Mouse (Mus musculus): ENCODE measurements around the gene Ptgdr2.

The Ptgdr2 gene

DNA sequence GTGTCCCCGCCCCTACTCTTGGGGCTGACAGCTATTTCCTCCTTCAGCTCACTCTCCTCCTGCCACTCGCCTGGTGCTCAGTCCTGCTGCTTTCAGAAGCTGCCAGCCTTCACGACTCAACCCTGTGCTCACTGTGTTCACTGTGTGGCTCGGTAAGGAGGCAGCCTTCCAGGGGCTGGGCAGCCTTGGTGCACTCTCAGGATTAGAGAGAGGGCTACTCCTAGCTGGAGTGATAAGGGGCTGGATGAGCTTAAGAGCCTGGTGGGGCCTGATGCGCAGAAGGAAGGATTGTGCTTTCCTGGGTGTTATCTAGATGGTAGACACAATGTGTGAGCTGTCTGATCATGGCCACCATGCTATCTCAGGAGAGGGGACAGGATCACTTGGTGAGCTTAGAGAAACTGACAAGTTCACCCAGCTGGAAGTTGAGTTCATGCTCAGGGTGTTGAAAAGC is at the start of gene Ptgdr2:
Ptgdr2 (plus strand) TSS at position 51 of the 454 bp plus-strand sequence.
- CTCF ChIA-PET: interaction anchor here (0.6 to 3.4 kb wide), 26 partner anchors 9 to 396 kb away, joined by 3 to 24 read pairs (median 4); partner anchors contain the start of genes Ccdc86 (in 1 of the 4) and Zp1 (in 1 of the 4)
- POLR2A ChIA-PET: interaction anchor here in 3 of 4 experiments (0.5 to 5.0 kb wide), 24 partner anchors 10 to 331 kb away, joined by 3 to 29 read pairs (median 3); partner anchors contain the start of genes Ccdc86 (in 2 of the 3), Prpf19 (in 1 of the 3) and Zp1 (in 1 of the 3)

DNA sequence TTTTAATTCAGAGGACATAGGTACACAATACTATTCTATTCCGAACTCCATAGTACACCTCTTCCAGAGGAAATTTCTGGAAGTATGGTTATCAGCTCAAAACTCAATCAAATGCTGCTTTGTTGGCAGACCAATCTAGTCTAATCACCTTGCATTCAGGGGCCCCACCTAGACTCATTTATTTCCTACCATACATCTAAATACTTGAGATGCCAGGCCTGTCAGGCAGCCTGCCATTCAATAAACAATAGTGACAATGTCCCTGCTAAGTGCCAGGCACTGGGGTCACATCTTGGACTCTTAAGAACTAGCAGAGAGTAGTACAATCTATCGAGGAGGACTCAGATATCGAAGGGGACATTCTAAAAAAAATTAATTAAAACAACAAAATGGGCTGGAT is 44.8 kb upstream of the Ptgdr2 start:
- CTCF ChIA-PET: interaction anchor here in 1 of 4 experiments (1.0 kb wide), 1 partner anchor 45 kb away, joined by 4 read pairs; the partner anchor contains the start of gene Ptgdr2
- POLR2A ChIA-PET: interaction anchor here in 1 of 4 experiments (0.6 kb wide), 1 partner anchor 10 kb away, joined by 3 read pairs; no protein-coding TSS in a partner anchor

DNA sequence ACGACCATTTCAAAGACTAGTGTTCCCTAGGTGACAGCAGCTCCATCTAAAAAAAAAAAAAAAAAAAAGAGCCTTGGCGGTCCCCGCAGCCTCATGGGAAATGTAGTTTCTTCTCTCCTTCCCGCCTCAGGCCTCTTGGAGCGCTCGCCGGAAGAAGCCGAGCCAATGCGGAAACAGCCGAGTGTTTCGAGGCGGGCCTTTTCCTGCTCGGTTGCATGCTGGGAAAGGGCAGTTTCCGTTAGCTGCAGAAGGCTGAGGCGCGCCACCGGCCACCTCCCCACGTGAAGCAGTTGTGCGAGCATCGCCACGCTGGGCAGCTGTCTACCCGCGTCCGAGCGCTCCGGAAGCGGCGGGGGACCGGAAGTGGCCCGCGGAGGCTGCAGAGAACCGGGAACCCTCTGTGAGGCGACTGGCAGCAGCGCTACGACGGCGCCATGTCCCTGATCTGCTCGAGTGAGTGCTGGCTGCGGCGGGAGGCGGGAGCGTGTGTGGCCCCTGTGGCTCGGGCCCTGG is 41.9 kb upstream of the Ptgdr2 start, which contains the start of gene Prpf19:
Prpf19 (plus strand) TSS at position 216 of the 513 bp plus-strand sequence.
- CTCF ChIA-PET: interaction anchor here (0.6 to 2.1 kb wide), 23 partner anchors 10 to 1903 kb away, joined by 3 to 14 read pairs (median 4); partner anchors contain the start of genes Ccdc86 (in 1 of the 4), Fads1 (in 1 of the 4) and Pga5 (in 1 of the 4)
- POLR2A ChIA-PET: interaction anchor here (0.5 to 4.2 kb wide), 77 partner anchors 9 to 1593 kb away, joined by 3 to 49 read pairs (median 4); partner anchors contain the start of genes Ccdc86 (in 2 of the 4), Ms4a10 (in 2 of the 4), Ptgdr2 (in 2 of the 4) and Sdhaf2 (in 2 of the 4)

DNA sequence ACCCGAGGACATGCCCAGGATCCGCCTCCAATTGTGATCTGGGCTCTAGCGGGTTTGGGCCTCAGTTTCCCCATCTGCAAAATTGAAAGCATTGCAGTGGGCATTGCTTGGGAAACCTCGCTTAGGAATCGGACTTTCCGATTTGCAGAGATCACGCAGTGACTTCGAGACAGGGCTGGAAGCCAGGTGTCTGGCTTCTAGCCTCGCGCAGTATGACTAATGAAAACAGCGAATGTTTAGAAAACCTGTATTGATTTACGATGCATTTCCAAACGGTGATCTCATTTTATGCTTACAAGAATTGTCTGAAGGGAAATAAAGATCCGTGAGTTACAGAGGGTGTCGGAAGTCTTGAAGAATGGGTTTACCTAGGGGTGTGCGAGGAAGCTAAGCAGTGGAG is 41.3 kb upstream of the Ptgdr2 start:
- CTCF ChIA-PET: interaction anchor here in 3 of 4 experiments (0.7 to 2.1 kb wide), 13 partner anchors 10 to 186 kb away, joined by 3 to 14 read pairs (median 5); partner anchors contain the start of genes Ccdc86 (in 1 of the 3) and Ptgdr2 (in 1 of the 3)
- POLR2A ChIA-PET: interaction anchor here (0.6 to 4.2 kb wide), 52 partner anchors 9 to 618 kb away, joined by 3 to 49 read pairs (median 4); partner anchors contain the start of genes Ccdc86 (in 2 of the 4), Cyb561a3 (in 2 of the 4), Ddb1 (in 2 of the 4) and Sdhaf2 (in 2 of the 4)

DNA sequence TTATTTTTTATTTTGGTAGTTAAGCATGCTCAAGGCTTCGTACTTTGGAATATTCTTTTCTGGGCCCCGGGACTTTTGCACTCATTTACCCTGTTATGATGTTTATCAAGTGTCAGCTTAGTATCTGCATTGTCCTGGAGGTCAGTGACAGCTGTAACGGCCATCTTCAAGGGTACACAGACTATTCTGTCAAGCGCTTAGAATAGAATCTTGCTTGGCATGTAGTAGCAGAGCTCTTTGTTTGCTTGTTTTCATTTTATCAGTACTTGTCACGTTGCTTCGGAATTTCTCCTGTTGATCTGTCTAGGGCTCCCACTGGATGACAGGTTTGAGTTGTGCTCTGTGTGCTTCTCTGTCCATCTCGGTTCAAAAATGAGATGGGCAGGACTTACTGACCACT is 40.1 kb upstream of the Ptgdr2 start:
- ChIA-PET CTCF (interaction anchor here (0.6 to 1.7 kb wide), 7 partner anchors 9 to 83 kb away, joined by 3 to 5 read pairs (median 3); partner anchors contain the start of gene Ptgdr2 (in 1 of the 4)), POLR2A (interaction anchor here in 3 of 4 experiments (0.6 to 4.2 kb wide), 18 partner anchors 10 to 352 kb away, joined by 3 to 49 read pairs (median 4); partner anchors contain the start of genes Ccdc86 (in 1 of the 3), Cyb561a3 (in 1 of the 3), Ddb1 (in 1 of the 3) and Tkfc (in 1 of the 3))

DNA sequence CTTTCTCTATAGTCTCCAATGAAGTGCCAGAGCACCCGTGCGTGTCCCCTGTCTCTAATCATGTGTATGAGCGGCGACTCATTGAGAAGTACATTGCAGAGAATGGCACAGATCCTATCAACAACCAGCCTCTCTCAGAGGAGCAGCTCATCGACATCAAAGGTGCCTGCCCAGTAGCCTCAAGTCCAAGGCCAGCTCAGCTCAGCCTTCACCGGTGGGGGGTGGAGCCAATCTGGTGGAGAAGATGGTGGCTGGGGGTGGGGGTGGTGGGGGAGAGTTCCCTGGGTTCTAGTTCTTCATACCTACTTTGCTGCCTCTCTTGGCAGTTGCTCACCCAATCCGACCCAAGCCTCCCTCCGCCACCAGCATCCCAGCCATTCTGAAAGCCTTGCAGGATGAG is 39.5 kb upstream of the Ptgdr2 start:
- POLR2A ChIA-PET: interaction anchor here in 3 of 4 experiments (0.6 to 4.2 kb wide), 9 partner anchors 9 to 82 kb away, joined by 3 to 49 read pairs (median 3); partner anchors contain the start of gene Ccdc86 (in 1 of the 3)
- CTCF ChIA-PET: interaction anchor here in 2 of 4 experiments (0.6 to 1.7 kb wide), 3 partner anchors 8 to 10 kb away, joined by 3 to 5 read pairs (median 3); no protein-coding TSS in a partner anchor

DNA sequence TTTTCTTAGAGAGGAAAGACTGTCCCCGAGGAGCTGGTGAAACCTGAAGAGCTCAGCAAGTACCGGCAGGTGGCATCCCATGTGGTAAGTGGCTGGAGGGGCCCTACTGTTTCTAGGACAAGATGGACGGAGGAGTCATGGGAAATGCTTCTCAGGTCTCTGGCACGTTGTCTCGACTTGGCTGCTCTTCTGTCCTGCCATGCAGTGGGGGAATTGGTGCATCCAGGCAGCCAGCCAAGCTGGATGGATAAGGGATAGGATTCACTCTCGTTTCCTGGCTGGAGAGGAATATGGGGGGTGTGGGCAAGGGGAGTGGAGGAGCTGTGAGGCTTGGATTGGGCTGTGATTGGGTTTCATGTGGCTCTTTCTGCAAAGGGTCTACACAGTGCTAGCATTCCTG is 36.6 kb upstream of the Ptgdr2 start:
- POLR2A ChIA-PET: interaction anchor here in 2 of 4 experiments (0.5 to 1.9 kb wide), 7 partner anchors 8 to 41 kb away, joined by 3 to 6 read pairs (median 4); partner anchors contain the start of gene Tmem132a (in 1 of the 2)
- CTCF ChIA-PET: interaction anchor here in 2 of 4 experiments (0.7 to 2.1 kb wide), 3 partner anchors 79 to 191 kb away, joined by 3 to 7 read pairs (median 6); no protein-coding TSS in a partner anchor

DNA sequence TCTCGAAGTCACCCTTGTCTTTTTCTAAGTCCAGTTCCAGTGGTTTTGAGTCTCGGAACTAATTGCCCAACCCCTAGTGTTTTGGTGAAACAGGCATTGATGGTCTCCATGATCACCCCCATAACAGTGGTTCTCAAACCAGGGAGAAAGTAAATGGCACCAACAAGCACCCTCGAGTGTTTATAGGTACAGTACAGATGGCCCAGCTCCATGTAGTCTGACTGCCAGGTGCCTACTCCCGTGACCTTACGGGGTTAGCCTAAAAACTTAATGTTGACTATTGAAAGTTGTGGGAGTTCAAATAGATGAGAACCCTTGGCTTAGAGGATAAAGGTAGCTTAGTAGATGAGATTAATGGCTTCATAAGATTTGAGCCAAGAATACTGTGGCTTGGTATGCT is 35.9 kb upstream of the Ptgdr2 start:
- ChIA-PET CTCF (interaction anchor here in 1 of 4 experiments (2.1 kb wide), 1 partner anchor 78 kb away, joined by 6 read pairs; no protein-coding TSS in a partner anchor), POLR2A (interaction anchor here in 1 of 4 experiments (1.1 kb wide), 1 partner anchor 16 kb away, joined by 3 read pairs; no protein-coding TSS in a partner anchor)

DNA sequence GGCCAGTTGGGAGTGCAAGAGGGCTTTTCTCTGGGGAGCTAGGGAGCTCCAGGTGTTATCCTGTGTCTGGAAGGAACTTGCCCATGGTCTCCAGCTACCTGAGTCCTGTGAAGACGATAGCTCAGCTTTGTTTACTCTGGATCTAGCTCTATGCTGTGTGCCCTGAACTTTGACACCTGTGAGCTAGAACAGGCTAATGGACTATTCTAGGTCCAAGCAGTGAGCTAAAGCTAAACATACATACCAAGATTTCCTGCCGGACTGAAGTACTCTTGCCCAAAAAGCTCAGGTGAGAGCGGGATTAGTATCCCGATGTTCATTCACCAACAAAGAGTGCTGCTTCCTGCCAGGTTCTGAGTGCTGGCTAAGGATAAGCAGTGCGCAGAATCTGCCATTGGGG is 32.4 kb upstream of the Ptgdr2 start:
- ChIA-PET POLR2A (interaction anchor here in 3 of 4 experiments (0.8 to 6.7 kb wide), 10 partner anchors 9 to 298 kb away, joined by 3 to 49 read pairs (median 4); partner anchors contain the start of genes Prpf19 (in 3 of the 3), Ccdc86 (in 1 of the 3) and Tkfc (in 1 of the 3)), CTCF (interaction anchor here in 1 of 4 experiments (1.4 to 2.4 kb wide), 3 partner anchors 10 to 306 kb away, joined by 4 to 15 read pairs (median 5); no protein-coding TSS in a partner anchor)

DNA sequence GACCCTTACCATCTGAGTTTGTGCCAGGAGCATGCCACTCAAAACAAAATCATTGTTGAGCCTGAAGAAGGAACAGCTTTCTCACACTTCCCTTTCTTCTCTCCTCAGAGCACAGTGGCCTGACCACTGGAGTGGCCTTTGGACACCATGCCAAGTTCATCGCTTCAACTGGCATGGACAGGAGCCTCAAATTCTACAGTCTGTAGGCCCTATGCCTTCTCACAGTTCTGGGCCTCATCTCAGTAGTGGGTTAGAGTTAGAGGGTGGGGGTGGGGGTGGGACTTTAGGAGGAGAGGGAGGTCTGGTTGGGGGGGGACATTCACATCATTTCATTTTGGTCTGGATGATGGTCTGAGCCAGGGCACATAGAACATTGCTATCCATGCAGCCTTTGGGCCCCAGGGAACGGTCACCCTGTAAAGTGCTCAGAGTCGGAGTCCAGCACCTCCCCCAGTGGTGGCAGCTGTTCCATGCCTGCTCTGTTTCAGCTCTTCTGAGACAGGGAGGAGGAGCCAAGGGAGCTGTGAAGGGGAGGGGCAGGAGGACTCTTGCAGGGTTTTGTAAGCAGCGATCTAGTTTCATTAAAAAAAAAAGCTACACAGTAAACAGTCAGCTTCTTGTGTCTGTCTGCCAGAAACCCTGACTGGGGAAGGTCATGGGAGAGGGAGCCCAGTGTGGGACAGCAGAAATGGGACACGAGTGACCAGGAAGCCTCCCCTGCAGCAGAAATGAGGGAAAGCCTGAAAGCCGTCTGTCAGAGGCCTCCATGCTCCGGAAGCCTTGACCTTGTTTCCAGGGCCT is 31.8 kb upstream of the Ptgdr2 start:
- CTCF ChIA-PET: interaction anchor here in 2 of 4 experiments (0.6 to 2.4 kb wide), 8 partner anchors 8 to 307 kb away, joined by 3 to 15 read pairs (median 4); partner anchors contain the start of gene Prpf19 (in 1 of the 2)
- POLR2A ChIA-PET: interaction anchor here in 3 of 4 experiments (0.8 to 6.7 kb wide), 13 partner anchors 9 to 299 kb away, joined by 3 to 49 read pairs (median 4); partner anchors contain the start of genes Prpf19 (in 3 of the 3), Ptgdr2 (in 1 of the 3), Tkfc (in 1 of the 3) and Zp1 (in 1 of the 3)

DNA sequence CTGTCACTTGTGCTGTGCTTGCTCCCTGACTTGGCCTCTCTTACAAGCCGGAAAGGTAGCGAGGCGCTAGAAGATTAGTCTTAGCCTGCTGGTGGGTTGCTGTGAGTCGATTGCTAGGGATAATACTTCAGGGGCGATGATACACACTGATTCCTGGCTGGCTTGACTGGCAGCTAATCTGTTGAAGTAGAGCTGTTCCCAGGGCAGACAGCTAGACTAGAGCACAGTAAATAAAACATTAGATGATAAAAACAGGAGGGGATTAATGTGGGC is 31.3 kb upstream of the Ptgdr2 start:
- CTCF ChIA-PET: interaction anchor here in 3 of 4 experiments (0.6 to 2.4 kb wide), 6 partner anchors 9 to 220 kb away, joined by 3 to 15 read pairs (median 3); partner anchors contain the start of gene Prpf19 (in 2 of the 3)
- POLR2A ChIA-PET: interaction anchor here in 2 of 4 experiments (0.8 to 6.7 kb wide), 9 partner anchors 8 to 31 kb away, joined by 3 to 49 read pairs (median 4); partner anchors contain the start of genes Prpf19 (in 2 of the 2), Ptgdr2 (in 1 of the 2) and Zp1 (in 1 of the 2)

DNA sequence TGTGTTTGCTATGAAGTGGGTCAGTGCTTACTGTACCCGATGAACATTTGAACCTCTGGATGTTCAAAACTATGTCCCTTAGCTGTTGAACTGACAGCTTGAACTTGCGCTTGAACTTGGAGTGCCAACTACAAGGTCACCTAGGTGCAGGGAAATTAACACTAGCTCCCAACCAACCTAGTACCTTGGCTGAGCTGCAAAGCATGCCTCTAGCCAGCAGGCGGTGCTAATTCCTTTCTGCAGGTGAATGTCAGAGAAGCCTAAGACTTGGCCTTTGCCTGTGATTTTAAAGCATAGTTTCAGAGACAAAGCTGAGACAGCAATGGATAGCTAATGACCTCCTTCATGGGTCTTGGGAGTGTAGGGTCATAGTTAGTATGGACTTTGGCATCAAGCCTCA is 29.1 kb upstream of the Ptgdr2 start:
- CTCF ChIA-PET: interaction anchor here (0.5 to 3.2 kb wide), 42 partner anchors 8 to 251 kb away, joined by 3 to 21 read pairs (median 5); partner anchors contain the start of genes Ptgdr2 (in 3 of the 4), Prpf19 (in 2 of the 4) and Zp1 (in 1 of the 4)
- POLR2A ChIA-PET: interaction anchor here in 3 of 4 experiments (0.6 to 6.7 kb wide), 18 partner anchors 8 to 285 kb away, joined by 3 to 49 read pairs (median 4); partner anchors contain the start of genes Prpf19 (in 2 of the 3), Ccdc86 (in 1 of the 3), Ms4a10 (in 1 of the 3) and Zp1 (in 1 of the 3)

DNA sequence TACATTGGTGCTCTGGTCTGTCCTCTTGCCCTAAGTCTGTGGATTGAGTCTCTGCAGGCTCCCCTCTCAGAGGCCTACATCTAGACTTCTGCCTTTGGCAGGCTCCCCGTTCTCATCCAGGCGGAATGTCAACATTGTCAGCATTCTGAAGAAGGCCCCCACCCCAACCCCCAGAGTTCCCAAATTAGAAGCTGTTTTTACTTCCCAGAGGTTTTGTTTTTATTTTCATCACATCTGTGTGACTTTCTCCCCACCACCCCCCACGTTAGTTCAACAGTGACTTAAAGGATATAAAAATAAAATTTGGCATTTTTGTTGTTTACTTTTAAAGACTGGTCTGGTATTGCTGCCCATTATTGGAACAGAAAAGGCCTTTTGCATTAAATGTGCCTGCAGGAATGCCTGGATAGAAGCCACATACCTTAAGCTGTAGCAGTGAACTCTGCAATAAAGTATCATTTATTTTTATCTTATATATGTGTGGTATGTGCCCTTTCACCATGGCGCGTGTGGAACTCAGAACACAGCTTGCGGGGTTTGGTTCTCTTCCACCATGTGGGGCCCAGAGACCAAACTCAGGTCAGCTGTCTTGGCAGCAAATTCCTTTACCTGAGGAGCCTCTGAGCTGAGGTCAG is 27.8 kb upstream of the Ptgdr2 start:
- CTCF ChIA-PET: interaction anchor here (0.5 to 3.2 kb wide), 13 partner anchors 9 to 126 kb away, joined by 3 to 21 read pairs (median 8); partner anchors contain the start of genes Ptgdr2 (in 2 of the 4), Prpf19 (in 1 of the 4) and Zp1 (in 1 of the 4)
- POLR2A ChIA-PET: interaction anchor here (0.6 to 6.7 kb wide), 19 partner anchors 9 to 313 kb away, joined by 3 to 49 read pairs (median 3); partner anchors contain the start of genes Prpf19 (in 3 of the 4) and Zp1 (in 1 of the 4)

DNA sequence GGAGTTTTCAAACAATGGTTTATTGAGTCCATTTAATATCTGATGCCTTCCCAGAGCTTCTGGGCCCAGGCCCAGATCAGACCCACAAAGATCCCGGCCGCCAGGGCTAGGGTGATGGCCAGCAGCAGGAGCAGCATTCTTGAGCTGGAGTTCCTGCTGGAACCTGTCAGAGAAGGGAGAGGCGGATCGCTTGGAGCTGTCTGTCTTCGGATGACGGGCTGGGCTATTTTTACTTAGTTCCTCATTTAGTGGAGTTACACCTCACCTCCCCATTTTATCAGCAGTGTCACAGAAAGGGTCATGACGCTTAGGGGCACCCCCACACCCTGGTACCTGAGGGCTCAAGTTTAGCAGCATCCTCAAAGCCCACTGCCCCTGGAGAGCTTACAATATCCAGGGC is 22.7 kb upstream of the Ptgdr2 start:
- ChIA-PET POLR2A (interaction anchor here in 3 of 4 experiments (0.6 to 3.4 kb wide), 13 partner anchors 9 to 1032 kb away, joined by 3 to 13 read pairs (median 4); partner anchors contain the start of genes Ccdc86 (in 2 of the 3), Prpf19 (in 1 of the 3), Ptgdr2 (in 1 of the 3) and Tmem109 (in 1 of the 3)), CTCF (interaction anchor here in 1 of 4 experiments (0.9 to 1.9 kb wide), 3 partner anchors 10 to 65 kb away, joined by 5 to 6 read pairs (median 5); partner anchors contain the start of gene Ptgdr2)

DNA sequence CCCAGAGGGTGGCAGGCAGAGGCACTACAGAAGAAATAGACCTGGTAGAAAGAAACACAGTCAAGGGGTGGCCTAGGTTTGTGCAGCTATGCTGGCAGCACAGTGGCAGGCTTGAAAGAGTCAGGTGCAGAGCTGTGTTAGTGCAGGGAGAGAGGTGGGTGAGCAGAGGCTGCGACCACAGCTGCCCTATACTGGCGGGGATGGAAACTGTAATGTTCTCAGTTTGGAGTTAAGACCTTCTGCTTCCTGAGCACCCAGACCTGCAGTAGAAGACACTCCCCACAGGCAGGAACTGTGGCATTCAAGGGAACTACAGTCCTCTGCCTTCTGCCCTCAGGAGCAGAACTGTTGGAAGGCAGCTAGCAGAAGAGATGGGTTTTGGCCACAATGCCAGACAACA is 22.1 kb upstream of the Ptgdr2 start:
- ChIA-PET POLR2A (interaction anchor here in 3 of 4 experiments (0.6 to 3.4 kb wide), 12 partner anchors 10 to 1031 kb away, joined by 3 to 13 read pairs (median 4); partner anchors contain the start of genes Ccdc86 (in 2 of the 3), Prpf19 (in 1 of the 3), Ptgdr2 (in 1 of the 3) and Tmem109 (in 1 of the 3)), CTCF (interaction anchor here in 2 of 4 experiments (0.6 to 1.9 kb wide), 5 partner anchors 10 to 200 kb away, joined by 3 to 6 read pairs (median 5); partner anchors contain the start of gene Ptgdr2 (in 1 of the 2))

Measured in embryonic stem cell, embryonic (primary cell).